Mouse (Mus musculus) E14TG2a.4 (cell line): ENCODE measurements around the gene Cyb5d1.

Source experiments
- CTCF ChIP-seq: conservative IDR thresholded peaks from 2 replicates; pipeline ENCODE4 v1.5.1; 2014; ENCODE audit warnings: low read length
- NANOG ChIP-seq: IDR thresholded peaks from 2 replicates; pipeline ENCODE4 v1.6.1; 2014; ENCODE audit warnings: borderline replicate concordance, low read length, mixed read lengths
- POU5F1 ChIP-seq: IDR thresholded peaks from 2 replicates; pipeline ENCODE4 v1.6.1; 2014; ENCODE audit warnings: low read length, borderline replicate concordance

GRCm38 (mm10) chr11:69409378-69410044, 14.1 kb upstream of the Cyb5d1 start:
- TF ChIP-seq CTCF, result no peak
- TF ChIP-seq NANOG, result no peak
- TF ChIP-seq POU5F1, result no peak
